Mouse (Mus musculus): ENCODE results near the gene Med20.
"Not testable (repeated sequence)": the region's sequence is repeated elsewhere in the genome, so short reads cannot be mapped to it uniquely, and the experiment has no call there.

The Med20 gene

GRCm38 (mm10) chr17:47596839-47597164 is 14.6 kb upstream of the Med20 start:
- no peak for DNase-seq (ENCODE audit: extremely low spot score)

DNA sequence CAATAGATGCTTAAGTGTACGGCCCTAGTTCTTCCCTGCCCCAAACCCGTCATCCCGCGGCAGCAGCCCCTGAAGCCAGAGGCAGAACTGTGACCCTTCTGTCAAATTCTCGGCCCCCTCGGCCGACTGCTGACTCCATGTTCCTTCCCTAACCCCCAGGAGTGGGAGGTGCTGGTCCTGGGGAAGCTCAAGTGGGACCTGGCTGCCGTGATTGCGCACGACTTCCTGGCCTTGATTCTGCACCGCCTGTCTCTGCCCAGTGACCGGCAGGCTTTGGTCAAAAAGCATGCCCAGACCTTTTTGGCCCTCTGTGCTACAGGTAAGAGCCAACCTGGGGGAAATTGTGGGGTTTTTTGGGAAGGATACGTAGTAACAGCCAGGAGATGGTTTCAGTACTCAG is 14.1 kb upstream of the Med20 start:
- no peak for DNase-seq (ENCODE audit: extremely low spot score)

DNA sequence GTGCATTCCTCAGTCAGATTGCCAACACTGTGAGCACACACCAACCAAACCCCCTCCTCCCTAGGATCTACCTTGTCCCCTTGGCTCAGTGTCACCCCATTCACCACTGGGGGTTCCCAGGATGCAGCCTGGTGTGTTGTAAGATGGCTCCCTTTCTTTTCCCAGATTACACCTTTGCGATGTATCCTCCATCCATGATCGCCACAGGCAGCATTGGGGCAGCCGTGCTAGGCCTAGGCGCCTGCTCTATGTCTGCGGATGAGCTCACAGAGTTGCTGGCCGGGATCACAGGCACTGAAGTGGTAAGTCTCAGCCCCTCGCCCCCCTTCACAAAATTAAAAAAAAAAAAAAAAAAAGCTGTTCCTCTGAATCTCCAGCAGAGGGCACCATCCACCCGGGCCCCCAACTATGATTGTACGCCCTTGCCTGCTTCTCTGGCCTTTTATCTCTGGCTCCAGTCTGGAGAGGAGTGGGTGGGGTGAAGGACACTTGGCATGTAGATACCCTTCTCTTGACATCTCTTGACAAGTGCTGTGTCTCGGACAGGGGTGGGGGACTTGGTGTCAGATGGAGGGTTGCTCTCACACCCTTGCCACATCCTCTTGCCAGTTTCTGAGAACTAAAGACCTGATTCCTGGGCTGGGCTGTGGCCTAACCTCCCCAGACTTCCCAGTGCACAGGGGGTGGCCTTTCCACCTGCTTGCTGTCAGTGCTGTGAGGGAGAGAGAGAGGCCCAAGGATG is 13.4 kb upstream of the Med20 start:
- peak; percentile 55 for DNase-seq (ENCODE audit: extremely low spot score)

- DNase-seq (ENCODE audit: extremely low spot score) = not testable (repeated sequence)
Observed at GRCm38 (mm10) chr17:47598580-47599304, 12.6 kb upstream of the Med20 start.

DNA sequence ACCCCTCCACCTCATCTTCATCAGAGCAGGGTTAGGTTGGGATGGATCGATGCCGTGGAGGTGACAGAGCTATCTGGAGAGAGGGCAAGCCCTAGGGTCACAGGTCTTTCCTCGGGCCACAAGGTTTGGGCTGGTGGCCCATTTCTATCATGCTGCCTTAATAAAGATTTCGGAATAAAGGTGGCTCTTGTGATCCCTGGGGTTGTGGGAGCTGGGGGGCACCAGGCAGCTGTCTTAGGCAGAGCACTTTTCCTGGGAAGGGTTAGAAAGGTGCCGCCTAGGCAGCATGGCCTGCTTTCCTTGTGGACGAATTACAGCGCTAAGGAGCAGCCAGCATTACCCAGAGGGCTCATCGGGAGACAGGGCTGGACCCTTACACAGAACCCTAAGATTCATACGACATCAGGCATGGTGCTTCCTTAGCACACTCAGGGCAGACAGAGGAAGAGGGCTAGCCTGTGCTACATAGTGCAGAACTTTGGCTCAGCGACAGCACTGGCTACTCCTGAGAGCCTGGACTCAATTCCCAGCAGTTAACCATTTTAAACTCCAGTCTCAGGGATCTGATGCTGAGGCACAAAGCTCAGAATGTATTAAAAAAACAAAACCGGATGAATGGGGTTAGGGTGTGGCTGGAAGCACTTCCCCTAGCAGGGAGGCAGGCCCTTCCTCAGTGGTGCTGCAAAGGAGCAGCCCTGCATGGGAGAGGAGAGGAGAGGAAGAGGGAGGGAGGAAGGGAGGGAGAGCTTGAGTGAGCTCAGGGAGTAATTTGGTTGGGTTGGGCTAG is 11.7 kb upstream of the Med20 start:
- no peak for DNase-seq (ENCODE audit: extremely low spot score)

DNA sequence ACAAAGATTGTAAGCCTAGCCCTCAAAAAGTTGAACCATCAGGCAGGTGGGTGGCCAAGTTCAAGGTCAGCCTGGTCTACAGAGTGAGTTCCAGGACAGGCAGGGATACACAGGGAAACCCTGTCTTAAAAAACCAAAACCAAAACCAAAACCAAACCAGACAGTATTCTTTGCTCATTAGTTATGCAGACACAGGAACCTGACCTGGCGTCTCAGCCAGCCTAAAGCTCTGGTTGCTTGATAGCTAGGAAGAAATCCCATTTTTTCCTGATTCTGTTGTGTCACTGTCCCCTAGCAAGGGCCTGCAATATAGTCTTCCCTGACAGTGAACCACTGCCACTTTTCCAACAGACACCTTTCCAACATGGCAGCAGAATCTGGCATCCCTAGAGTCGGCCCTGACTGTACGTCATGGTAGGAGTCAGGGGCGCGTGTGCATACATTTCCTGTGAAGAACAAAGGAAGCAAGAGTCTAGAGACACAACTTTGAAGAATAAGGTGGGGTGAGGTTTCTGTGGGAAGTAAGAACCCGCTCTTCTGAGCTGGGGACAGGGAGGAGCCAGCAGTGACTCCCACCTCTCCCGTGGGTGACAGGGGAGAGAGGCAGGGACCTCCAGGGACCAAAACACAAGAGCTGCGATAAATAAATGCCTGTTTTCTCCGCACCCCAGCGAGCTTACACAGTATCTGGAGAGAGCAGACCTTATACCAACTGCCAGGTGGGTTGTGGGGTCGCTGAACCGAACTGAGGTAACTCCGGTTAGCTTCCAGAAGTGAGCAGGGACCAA is 10.6 kb upstream of the Med20 start:
- DNase-seq (ENCODE audit: extremely low spot score) = no peak

DNA sequence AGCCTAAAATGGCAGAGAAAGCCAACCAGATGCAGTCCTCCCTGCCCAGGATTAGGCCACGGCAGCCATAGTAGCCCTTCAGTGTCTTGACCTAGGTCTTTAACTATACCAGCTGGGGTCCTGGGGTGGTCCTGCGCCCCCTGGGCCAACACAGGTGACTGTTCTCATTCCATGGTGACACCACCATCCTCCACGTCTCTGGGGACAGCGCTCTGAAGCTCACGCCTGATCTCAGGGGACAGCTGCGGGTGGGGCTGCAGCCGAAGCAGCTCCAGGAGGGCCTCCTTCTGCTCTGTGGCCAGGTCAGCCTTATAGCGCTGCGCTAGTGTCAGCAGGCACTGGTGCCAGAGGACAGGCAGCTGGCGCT is 10.0 kb upstream of the Med20 start:
- DNase-seq (ENCODE audit: extremely low spot score) = no peak

DNA sequence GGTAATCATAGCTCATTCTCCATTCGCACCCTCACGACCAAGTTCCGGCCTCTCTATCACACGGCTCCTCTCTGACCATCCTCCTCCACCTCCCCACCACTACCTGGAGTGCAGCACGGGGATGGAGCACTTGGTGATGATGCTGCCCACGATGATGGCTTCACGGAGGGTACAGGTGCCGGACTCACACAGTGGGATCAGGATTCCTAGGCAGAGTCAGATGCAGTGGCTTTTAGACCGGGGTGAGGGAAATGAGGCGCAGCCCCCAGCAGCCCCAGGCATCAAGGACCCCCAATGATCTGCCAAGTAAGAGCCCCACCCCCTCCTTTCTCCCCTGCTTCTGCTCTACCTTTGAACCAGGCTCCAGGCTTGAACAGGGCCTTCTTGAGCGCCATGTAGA is 9.1 kb upstream of the Med20 start:
- no peak for DNase-seq (ENCODE audit: extremely low spot score)

DNA sequence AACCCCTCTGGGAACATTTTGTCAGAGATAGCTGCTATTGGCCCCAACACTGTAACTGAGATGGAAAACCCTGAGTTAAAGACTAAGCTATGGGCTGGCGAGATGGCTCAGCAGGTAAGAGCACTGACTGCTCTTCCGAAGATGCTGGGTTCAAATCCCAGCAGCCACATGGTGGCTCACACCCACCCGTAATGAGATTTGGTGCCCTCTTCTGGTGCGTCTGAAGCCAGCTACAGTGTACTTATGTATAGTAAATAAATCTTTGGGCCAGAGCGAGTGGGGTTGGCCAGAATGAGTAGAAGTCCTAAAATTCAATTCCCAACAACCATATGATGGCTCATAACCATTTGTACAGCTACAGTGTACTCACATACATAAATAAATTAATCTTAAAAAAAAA is 5.2 kb upstream of the Med20 start:
- no peak for DNase-seq (ENCODE audit: extremely low spot score)

- DNase-seq (ENCODE audit: extremely low spot score) = no peak
Observed at GRCm38 (mm10) chr17:47609182-47609581, 2.2 kb upstream of the Med20 start.

- no peak for DNase-seq (ENCODE audit: extremely low spot score)
Observed at GRCm38 (mm10) chr17:47611661-47611982, 240 bp downstream of the Med20 start.

DNA sequence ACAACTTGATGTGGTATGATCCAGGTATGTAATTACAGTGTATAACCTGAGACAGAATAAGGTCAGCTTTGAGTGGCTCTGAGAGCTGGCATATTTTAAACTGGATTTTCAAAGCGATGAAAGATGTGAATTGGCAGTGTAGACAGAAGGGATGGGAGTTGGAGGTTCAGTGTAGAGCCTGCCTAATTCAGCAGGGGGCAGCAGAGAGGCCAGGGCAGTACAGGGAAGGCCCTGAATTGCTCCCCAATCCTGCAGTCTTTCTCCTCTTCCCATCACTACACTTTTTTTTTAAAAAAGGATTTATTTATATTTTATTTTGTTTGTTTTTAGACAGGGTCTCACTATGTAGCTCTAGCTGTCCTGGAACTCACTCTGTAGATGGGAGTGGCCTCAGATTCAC is 2.6 kb downstream of the Med20 start:
- no peak for DNase-seq (ENCODE audit: extremely low spot score)

DNA sequence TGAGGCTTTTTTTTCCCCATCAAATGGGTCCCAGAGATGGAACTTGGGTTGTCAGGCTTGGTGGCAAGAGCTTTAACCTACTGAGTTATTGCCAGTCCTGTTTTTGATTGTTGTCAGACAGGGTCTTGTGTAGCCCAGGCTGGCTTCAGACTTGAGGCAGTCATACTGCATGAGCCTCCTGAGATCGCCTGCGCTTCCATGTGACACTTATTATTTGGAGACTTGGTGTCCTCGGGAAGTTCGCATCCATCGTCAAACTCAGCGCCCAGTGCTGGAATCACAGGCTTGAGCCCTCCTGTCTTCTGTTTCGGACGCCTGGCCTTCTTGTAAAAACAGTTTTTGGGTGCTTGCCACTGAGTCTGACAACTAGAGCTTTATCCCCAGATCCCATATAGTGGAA is 4.7 kb downstream of the Med20 start:
- DNase-seq (ENCODE audit: extremely low spot score) = no peak

- no peak for DNase-seq (ENCODE audit: extremely low spot score)
Observed at GRCm38 (mm10) chr17:47616652-47617051, 5.3 kb downstream of the Med20 start.

GRCm38 (mm10) chr17:47617605-47618307 is 6.4 kb downstream of the Med20 start:
- DNase-seq (ENCODE audit: extremely low spot score) = no peak

DNA sequence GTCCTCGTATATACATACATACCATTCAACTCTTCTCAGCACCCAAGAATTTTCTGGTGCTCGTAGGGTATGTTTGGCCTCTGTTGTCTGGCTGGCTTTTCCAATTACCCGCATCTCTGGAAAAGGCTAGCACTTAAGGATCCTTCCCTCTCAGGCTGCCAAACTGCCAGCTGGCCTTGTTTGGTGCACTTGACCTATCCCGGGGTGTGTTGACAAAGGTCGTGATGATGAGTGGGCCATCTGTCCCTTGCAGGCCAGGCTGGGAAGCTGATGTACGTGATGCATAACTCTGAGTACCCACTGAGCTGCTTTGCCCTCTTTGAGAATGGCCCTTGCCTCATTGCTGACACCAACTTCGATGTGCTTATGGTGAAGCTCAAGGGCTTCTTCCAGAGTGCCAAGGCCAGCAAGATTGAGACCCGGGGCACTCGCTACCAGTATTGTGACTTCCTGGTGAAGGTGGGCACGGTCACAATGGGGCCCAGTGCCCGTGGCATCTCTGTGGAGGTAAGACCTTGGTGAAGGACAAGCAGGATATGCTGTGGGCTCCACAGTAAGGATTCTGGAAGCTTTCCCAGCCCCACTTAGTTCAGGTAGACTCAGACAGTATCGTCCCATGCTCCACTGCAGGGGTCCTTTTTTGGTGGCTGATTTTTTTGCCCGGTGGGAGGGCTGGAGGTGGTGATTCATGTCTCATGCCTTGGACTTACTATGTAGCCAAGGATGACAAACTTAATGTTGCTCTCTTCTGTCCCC is 7.4 kb downstream of the Med20 start:
- no peak for DNase-seq (ENCODE audit: extremely low spot score)

DNA sequence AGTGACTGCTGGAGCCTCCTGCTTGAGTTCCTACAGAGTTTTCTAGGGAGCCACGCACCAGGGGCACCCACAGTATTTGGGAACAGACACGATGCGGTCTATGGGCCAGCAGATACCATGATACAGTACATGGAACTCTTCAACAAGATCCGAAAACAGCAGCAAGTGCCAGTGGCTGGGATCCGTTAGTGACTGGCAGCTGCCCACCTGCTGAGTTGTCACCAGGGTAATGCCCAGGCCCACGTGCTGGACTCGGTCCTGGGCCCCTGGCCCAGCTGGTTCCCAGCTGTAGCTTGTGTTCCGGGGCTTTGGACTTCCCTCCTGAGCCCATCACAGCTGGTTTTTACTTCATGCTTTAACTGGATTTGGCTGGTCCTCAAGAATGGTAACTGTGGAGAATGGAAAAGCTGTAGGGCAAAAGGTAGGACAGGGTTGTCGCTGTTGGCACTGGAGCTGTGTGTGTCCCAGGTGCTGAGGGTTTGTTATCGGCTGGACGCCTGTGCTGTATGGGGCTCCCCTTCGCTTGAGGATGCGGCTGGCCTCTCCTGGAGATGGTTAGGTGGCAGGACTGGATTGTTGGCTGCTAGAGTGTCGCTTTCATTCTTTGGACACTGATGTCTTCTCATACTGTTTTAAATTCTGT is 11.7 kb downstream of the Med20 start:
- no peak for DNase-seq (ENCODE audit: extremely low spot score)

DNA sequence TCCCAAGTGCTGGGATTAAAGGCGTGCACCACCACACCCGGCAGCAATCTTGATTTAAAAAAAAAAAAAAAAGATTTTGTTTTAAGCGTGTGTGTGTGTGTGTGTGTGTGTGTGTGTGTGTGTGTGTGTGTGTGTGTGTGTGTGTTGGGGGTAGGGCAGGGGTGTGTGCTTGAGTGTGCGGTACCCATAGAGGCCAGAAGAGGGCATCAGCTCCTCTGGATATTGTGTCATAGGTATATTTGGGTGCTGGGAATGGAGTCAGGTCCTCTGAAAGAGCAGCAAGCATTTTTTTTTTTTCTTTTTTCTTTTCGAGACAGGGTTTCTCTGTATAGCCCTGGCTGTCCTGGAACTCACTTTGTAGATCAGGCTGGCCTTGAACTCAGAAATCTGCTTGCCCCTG is 13.2 kb downstream of the Med20 start:
- not testable (repeated sequence) for DNase-seq (ENCODE audit: extremely low spot score)

GRCm38 (mm10) chr17:47625088-47625487 is 13.7 kb downstream of the Med20 start:
- no peak for DNase-seq (ENCODE audit: extremely low spot score)

DNA sequence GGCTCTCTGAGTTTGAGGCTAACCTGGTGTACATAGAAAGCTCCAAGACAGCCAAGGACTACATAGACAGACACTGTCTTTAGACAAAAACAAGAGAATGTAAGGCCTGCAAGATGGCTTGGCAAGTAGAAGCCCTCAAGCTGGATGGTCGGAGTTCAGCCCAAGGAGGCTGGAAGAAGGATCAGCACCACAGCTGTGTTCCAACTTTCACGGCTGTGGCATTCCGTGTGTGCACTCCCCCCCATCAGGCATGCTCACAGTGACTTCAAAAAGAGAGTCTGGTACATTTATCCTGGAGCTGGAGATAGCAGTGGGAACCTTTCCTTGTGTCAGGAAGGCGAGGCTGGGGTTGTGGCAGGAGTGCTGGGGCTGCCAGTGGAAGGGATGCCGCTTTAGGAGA is 14.6 kb downstream of the Med20 start:
- DNase-seq (ENCODE audit: extremely low spot score) = no peak

Measured in embryo, embryonic 9.5 days (tissue).